Mouse (Mus musculus) CD8-positive naive resting alpha-beta T cell, adult 2 months (primary cell): ENCODE data around the gene Aff3.

Experiments used
- DNase-seq, 2 experiments: peaks; one replicate each; pipeline ENCODE4 v3.0.0; 2022; ENCODE audit warnings: low read depth in 2 of 2, low spot score in 2 of 2

Aff3 gene

GRCm38 (mm10) chr1:38496886-38497528 lies 167.7 kb downstream of the Aff3 start:
- no peak for DNase-seq

DNA sequence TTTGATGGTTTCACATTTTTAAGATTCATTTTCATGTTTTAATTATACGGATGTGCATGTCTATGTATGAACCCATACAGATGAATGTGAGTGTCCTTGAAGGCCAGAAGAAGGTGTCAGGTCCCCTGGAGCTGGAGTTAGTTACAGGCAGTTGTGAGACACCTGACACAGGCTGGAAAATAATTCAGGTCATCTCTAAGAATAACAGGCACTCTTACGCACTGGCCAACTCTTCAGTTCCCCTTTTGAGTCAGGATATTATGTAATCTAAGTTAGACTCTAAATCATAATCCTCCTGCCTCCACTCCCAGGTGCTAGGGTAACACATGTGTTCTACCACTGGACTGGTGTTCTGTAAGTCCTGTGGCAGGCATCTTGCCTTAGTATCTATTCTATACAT lies 169.5 kb downstream of the Aff3 start:
- no peak for DNase-seq

DNA sequence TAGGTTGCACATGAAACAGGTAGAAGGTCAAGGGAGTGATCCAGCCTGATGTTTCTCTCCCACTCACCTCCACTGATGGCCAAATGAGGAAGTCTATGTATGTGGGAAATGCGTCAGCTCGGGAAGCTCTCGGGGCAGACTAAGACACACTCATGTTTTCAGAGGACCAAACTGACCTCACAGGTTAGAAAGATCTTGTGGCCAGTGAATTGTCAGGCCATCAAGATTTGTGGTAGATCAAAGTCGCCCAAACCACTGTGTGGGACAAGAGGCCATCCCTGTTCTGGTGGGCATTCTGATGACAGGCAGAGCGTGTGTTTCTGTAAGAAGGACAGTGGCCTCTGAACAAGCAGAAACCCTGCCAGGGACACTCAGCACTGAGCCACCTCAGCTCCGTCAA lies 175.0 kb downstream of the Aff3 start:
- no peak for DNase-seq

GRCm38 (mm10) chr1:38488667-38489210 lies 176.0 kb downstream of the Aff3 start:
- no peak for DNase-seq

DNA sequence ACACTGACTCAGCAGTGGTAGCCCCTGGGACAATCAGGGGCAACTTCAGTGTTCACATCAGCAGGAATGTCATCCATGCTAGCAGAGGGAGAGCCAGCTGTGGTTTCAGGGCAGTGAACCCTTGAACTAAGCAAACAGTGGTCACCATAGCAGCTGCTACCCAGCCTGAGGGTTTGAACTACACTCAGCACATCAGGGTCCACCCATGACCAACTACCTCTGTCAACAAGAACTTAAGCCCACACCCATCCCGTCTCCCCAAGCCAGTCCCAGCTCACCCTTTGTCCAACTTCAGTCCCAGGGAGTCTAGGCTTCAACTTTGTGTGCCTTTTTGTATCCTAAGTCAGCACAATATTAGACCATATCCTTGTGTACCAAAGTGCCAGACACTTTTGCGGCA lies 176.9 kb downstream of the Aff3 start:
- DNase-seq, result no peak

GRCm38 (mm10) chr1:38483191-38483590 lies 181.6 kb downstream of the Aff3 start:
- no peak for DNase-seq

DNA sequence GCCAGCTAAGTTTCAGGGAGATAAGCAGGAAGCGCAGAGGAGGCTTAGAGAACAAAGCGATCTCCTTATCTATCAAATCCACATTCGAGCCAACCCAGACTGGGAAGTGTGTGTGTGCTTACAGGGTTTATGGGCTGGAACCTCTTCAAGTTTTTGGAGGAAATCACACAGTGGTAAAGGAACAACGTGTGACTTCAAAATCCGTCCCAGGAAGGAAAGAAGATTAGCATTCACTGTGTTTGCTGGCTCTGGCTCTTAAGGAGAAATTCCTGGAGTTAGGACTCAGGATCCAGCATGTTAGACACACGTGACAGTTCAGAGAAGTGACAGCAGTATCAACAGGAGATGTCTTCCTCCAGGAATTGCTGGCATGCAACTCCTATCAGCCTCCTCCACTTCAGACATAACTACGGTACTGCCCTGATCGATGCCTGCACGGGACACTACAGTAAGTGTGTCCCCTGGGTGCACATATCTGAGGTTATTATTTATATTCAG lies 186.5 kb downstream of the Aff3 start:
- no peak for DNase-seq

DNA sequence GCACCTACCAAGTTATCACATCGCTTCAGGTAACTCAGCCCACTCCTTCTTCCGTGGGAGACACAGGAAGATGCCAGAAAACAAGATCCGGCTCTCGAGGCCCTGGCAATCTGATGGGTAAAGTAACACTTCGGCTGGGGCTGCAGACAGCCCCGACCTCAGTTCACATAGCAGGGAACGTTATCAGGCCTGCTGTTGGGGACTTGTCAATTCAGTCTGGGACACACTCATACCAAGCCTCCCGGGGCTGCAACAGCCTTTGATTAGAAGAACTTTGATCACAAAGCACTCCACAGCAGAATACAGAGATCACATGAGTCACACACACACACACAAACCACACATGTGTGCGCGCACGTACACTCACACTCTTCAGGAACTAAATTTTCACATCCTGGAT lies 193.9 kb downstream of the Aff3 start:
- DNase-seq, result no peak

DNA sequence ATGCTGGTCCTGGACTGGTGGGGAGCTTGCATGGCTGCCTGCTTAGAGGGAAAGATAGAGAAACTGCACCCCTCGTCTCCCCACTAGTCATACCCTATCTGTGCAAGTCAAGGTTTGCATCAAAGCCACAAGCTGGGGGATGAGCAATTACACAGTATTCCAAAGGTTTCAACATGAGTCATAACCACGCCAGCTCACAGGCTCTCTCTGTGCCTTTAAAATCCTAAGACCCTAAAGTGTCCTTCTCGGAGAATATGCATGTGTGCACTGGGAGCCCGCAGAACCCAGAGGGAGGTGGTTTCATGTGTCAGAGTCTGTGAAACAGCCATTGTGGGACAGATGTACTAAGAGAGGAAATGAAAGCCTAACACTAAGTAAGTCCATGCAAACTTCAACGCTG lies 194.6 kb downstream of the Aff3 start:
- DNase-seq, result no peak

DNA sequence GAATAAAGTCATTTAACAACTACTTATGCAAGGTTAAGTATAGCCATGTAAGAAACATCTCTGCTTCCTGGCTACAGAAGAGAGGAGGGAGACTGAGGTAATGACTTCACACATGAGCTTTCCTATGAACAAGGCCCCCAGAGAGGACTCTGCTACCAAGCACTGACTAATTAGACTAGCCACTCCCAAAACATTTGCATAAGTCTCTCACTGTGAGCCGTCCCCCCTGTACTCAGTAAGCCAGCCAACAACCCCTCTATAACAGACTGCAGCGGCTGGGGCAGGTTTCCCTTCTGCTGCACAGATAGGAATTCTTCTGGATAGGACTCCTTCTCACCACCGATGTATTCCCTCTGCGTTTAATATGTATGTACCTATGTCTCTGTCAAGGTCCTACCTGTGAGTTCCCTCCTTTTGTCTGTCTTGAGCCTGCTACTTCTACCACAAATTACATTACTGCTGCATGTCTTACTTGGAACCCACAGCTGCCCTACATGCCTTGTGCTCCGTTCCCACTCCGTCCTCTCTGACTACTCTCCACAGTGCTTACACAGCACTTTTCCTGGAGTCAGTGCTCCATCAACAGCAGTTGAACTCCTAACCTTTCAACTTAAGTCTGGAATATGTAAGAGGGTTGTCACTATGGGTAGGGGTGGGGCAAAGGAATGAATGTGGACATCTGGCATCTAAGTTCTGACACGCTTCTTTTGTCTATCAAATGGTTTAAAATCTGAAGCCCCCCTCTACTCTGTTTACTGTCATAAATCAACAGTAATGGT lies 197.3 kb downstream of the Aff3 start:
- DNase-seq, result no peak

- DNase-seq, result no peak
Observed at GRCm38 (mm10) chr1:38456719-38457269, 208.0 kb downstream of the Aff3 start.

DNA sequence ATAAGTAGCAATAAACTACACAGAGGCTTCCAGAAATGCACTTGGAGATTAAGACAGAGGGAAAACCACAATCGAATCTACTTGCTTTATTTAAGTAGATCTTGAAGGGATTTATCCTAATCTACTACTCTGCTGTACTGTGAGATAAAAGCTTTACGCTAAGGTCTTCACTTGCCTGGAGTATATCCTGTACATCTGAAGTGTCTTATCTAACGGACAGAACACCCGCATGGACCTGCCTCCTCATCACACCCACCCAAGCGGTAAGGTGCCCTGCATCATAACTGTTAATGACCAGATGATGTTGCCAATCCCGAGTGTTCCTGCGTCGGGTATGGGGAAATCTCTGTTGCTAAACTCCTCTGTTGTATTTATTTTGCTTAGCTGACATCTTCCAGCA lies 209.8 kb downstream of the Aff3 start:
- no peak for DNase-seq

- no peak for DNase-seq
Observed at GRCm38 (mm10) chr1:38451367-38451766, 213.4 kb downstream of the Aff3 start.

GRCm38 (mm10) chr1:38450677-38451076 lies 214.1 kb downstream of the Aff3 start:
- no peak for DNase-seq

DNA sequence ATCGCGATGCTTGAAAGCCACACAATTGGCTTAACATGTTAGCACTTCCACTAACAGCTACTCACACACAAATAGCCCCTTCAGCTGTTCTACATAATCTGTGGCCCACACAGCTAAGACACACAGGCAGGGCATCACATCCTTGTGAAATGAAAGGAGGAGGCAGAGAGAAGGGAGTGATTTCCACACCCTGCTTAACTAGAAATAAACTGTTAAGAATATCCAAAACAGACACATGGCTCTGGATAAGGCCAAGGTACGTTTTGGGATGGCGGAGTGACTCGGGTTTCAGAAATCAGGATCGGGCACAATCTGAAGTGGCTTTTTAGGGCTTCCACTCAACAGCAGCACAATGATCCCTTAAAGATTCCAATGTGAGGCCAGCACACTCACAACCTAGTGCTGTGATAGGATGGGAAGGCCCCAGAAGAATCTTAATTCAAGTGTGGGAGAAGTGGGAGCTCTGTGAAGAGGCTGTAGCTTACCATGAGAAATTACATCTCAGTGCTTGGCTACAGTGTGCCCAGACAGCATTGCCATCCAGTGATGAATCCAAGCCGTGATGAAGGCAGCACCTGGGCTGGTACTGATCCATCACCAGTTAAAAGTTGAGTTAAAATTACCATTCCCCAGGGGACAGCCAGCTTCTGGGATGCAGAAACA lies 214.8 kb downstream of the Aff3 start:
- no peak for DNase-seq

- no peak for DNase-seq
Observed at GRCm38 (mm10) chr1:38448854-38449253, 215.9 kb downstream of the Aff3 start.

DNA sequence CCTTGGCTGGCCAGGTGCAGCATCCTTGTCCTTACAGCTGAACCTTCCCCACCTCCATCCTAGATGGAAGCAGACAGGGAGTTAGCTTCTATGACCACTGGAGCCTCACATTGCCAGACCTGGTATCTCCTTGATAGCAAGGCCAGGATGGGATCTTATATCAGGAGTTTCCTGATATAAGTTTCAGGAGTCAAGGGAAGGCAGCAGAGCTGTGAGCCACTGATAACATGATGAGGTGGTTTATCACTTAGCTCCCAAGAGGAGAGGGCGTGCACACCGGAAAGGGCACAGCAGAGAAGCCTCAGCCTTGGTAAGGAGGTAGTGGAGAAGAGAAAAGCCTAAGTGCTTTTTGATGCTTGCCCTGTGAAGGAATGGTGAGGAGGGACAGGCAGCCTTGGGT lies 217.2 kb downstream of the Aff3 start:
- DNase-seq, result no peak

DNA sequence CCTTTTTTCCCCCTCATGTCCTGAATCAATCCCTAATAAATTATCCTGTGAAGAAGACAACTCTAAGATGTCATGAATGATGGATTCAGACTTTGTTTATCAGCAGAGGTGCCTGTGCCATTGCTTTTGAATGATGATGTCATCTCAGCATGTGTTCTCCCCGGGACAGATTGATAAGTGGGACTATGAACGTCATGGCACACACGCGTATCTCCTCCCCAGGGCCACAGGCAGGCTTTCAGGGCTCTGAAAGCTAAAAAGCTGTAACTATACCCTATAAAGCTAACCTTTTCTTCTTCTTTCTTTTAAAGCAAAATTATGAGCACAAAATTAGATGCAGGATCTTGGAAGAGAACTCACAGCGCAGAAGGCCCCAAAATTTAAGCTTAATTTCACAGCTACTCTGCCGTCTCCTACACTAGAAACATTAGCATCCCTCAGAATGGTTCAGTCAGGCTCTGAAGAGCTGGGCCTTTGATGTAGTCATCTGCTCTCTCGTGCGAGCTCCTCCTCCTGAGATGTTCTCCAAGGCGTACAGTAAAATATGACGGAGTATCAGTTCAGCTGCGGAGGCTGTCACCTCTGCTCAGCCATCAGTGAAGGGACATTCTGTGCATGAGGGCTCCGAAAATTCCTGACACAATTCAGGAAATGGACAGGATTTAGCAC lies 218.5 kb downstream of the Aff3 start:
- DNase-seq, result no peak

DNA sequence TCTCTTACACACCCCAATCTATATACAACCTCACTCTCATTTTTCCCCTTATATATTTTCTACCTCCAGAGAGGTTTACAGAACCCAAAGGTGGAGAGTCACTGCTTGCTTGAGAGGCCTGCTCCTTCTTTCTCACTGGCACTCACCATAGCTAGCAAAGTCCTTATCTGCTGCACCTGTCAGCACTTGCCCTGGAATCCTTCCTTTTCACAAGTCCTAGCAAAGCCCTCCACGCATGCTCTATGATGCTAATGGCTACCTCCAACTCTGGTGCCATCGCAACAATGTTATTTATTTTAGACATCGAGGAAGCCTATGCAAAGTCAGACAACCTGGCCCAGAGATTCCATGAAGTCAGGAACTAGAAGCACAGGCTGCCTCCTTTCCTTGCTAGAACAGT lies 221.9 kb downstream of the Aff3 start:
- DNase-seq, result no peak

DNA sequence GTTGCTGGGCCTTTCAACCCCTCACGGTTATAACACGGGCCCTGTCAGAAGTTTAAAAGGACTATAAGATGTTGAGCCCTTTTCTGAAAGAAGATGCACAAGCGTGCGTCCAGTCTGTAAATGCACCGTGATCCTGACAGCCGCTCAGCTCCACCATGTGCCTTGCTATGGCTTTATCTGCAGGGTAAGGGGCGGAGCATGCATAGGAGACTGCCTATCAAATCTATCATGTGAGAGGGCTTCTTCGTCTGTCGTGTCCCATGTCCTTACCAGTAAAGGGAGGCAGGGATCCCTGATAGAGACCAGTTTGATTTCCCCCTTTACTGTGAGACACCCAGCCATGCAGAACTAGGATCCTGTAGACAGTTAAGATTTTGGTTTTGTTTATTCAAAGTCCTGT lies 222.3 kb downstream of the Aff3 start:
- no peak for DNase-seq

GRCm38 (mm10) chr1:38441800-38442199 lies 223.0 kb downstream of the Aff3 start:
- no peak for DNase-seq
